Mouse (Mus musculus) G1E (cell line): ENCODE data around the gene Srd5a3.

Experiments
- CTCF ChIP-seq: IDR thresholded peaks from 2 replicates; pipeline ENCODE4 v1.5.1; 2012; ENCODE audit warnings: low read depth, low read length, inconsistent platforms, mixed read lengths
- POLR2AphosphoS5 ChIP-seq: IDR thresholded peaks from 2 replicates; pipeline ENCODE4 v1.6.1; 2012; ENCODE audit warnings: low read depth, low read length, inconsistent platforms; ENCODE audit not compliant: insufficient replicate concordance
- TAL1 ChIP-seq: conservative IDR thresholded peaks from 2 replicates; pipeline ENCODE4 v1.6.1; 2012; ENCODE audit warnings: low read depth, low read length, inconsistent platforms, mixed read lengths

GRCm38 (mm10) chr5:76183750-76184261, 43.7 kb downstream of the Srd5a3 start, which contains the start of gene Tmem165:
- TF ChIP-seq TAL1 (no peak), CTCF (no peak), POLR2AphosphoS5 (no peak)
